Mouse (Mus musculus) megakaryocyte, embryonic 14.5 days (primary cell): ENCODE measurements around the gene Ldlrap1. TPM values are rescaled to one million over a fixed set of nuclear protein-coding genes. Genes with fewer than 3 reads are reported as not detected.
"Not testable (repeated sequence)": the region's sequence is repeated elsewhere in the genome, so short reads cannot be mapped to it uniquely, and the experiment has no call there.

Source experiments
- H3K27me3 ChIP-seq: replicated peaks from 2 replicates; pipeline ENCODE3; 2012; ENCODE audit warnings: inconsistent platforms
- H3K36me3 ChIP-seq: replicated peaks from 2 replicates; pipeline ENCODE3; 2012; ENCODE audit warnings: low read length, inconsistent platforms, mixed read lengths
- H3K4me1 ChIP-seq: 2 replicates; pipeline ENCODE4 v1.6.1; 2012; ENCODE audit warnings: inconsistent platforms
- H3K4me3 ChIP-seq: replicated peaks from 2 replicates; pipeline ENCODE3; 2012; ENCODE audit warnings: moderate library complexity, mild to moderate bottlenecking, inconsistent platforms
- H3K9me3 ChIP-seq: 2 replicates; pipeline ENCODE4 v1.6.1; 2012; ENCODE audit warnings: inconsistent platforms
- FLI1 ChIP-seq: IDR thresholded peaks from 2 replicates; pipeline ENCODE4 v1.6.1; 2012; ENCODE audit warnings: low read length, inconsistent platforms, mixed read lengths
- GATA1 ChIP-seq: IDR thresholded peaks from 3 replicates; pipeline ENCODE4 v1.6.1; 2012; ENCODE audit warnings: mixed read lengths, low read length, inconsistent platforms, borderline replicate concordance
- polyA plus RNA-seq: library from polyadenylated mRNA; stranded (reverse); fragments of >175 nt; gene quantifications from 2 replicates; pipeline ENCODE4 v1.2.3, GENCODE M21; 2012; ENCODE audit warnings: low replicate concordance; ENCODE audit not compliant: insufficient read depth

Gene Ldlrap1
- polyA plus RNA-seq, 1 experiment, result 17.8 TPM

DNA sequence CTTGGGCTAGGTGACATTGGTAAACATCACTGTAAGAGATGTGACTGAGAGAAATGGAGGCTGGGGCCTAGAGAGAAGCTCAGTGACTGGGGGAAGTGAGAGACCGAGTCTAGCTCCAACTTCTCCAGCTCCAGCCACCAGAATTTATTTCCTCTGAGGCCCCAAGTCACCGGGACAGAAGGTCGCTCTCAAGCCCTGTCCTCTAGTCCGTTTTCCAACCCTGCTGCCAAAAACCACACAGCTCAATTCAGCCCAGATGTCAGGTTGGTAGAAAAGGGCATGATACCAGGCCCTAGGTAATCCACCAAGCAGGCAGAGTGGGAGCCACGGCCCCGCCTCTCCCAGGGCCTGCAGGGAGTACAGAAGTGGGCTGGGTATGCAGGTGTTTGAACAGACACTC, 29.8 kb upstream of the Ldlrap1 start:
- no peaks in the 10 kb centered on the region for H3K9me3 ChIP-seq
- peaks cover 7% of the 10 kb centered on the region for H3K27me3 ChIP-seq
- TF ChIP-seq GATA1, result no peak
- no peak for TF ChIP-seq FLI1
- peaks cover 22% of the 10 kb centered on the region for H3K36me3 ChIP-seq
- no peak overlapping the region for H3K4me3 ChIP-seq
- H3K4me1 ChIP-seq, result peaks cover 42% of the 10 kb centered on the region

- H3K9me3 ChIP-seq, result no peaks in the 10 kb centered on the region
- H3K4me1 ChIP-seq, result peaks cover 42% of the 10 kb centered on the region
- H3K4me3 ChIP-seq, result no peak overlapping the region
- H3K27me3 ChIP-seq, result peaks cover 15% of the 10 kb centered on the region
- H3K36me3 ChIP-seq, result peaks cover 14% of the 10 kb centered on the region
- TF ChIP-seq GATA1 (no peak), FLI1 (no peak)
These were observed 28.9 kb upstream of the Ldlrap1 start for GRCm38 (mm10) chr4:134796581-134797361.

GRCm38 (mm10) chr4:134795819-134796485, 28.1 kb upstream of the Ldlrap1 start:
- H3K4me3 ChIP-seq, result peak overlapping the region; percentile 0

DNA sequence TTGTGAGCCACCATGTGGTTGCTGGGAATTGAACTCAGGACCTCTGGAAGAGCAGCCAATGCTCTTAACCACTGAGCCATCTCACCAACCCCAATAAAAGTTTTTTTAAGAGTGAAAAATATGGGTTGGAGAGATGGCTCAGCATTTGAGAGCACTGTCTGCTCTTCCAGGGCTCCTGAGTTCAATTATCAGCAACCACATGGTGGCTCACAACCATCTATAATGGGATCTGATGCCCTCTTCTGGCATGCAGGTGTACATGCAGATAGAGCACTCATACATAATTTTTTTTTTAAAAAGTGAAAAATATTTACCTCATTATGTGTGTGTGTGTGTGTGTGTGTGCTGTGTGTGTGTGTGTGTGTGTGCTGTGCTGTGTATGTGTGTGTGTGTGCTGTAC, 27.1 kb upstream of the Ldlrap1 start:
- H3K4me3 ChIP-seq, H3K9me3 ChIP-seq, H3K36me3 ChIP-seq: not testable (repeated sequence)
- H3K4me1 ChIP-seq, result peaks cover 37% of the 10 kb centered on the region
- peaks cover 31% of the 10 kb centered on the region for H3K27me3 ChIP-seq

More at GRCm38 (mm10) chr4:134795819-134796485, 28.1 kb upstream of the Ldlrap1 start:
- peaks cover 23% of the 10 kb centered on the region for H3K27me3 ChIP-seq
- H3K36me3 ChIP-seq, result peaks cover 6% of the 10 kb centered on the region
- peaks cover 42% of the 10 kb centered on the region for H3K4me1 ChIP-seq
- TF ChIP-seq FLI1, result no peak
- no peak for TF ChIP-seq GATA1
- no peaks in the 10 kb centered on the region for H3K9me3 ChIP-seq

DNA sequence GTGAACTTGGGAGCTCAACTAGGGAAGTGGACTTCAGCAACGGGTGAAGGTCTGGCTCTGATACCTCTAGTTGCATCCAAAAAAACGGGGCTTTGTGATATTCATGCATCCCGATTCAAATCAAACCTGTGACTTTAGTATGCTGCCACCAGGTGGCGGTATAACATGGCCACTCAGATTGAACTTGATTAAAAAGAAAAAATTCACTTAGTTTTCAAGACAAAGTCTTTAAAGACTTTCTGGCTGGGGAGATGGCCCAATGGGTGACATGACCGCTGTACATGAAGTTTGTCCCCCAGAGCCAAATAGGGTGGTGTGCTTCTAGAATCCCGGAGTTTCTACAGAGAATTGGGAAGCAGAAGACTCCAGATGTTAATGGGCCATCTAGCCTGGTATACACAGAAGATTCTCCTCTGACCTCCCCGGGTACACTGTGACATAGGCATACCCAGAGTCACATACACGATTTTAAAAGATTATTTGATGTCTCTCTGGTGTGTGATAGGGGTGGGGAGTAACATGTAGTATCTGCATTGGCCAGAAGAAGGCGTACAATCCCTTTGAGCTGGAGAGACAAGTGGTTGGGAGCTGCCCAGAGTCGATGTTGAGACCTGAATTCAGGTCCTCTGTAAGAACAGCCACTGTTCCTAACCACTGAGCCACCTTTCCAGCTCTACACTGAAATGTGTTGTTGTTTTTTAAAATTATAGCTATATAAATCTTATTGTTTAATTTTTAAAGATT, 25.6 kb upstream of the Ldlrap1 start:
- H3K4me3 ChIP-seq, result no peak overlapping the region
- H3K9me3 ChIP-seq, result peaks cover 6% of the 10 kb centered on the region; the same call in 1 of the 2 replicates
- TF ChIP-seq FLI1, result no peak
- TF ChIP-seq GATA1, result no peak
- H3K4me1 ChIP-seq, result peaks cover 24% of the 10 kb centered on the region
- peaks cover 39% of the 10 kb centered on the region for H3K27me3 ChIP-seq
- H3K36me3 ChIP-seq, result no peaks in the 10 kb centered on the region

DNA sequence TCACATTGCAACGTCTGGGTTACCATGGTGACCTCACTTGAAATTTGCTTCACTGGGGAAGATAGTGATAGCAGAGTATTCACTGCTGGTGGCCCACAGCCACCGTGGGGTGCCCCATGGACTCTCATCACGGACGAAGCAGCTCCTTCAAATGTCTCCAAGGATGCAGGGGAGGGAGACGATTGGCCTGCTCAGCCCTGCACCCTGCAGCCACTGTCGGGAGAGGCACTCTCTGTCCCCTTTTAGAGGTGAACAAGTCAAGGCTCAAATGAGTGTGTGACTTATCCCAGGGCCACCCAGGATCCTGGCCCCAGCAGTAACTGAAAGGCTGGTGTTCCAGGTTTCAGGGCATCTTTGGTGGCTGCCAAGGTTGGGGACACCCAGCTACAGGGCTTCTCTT, 23.9 kb upstream of the Ldlrap1 start:
- Histone ChIP-seq H3K27me3 (peaks cover 46% of the 10 kb centered on the region), H3K36me3 (no peaks in the 10 kb centered on the region), H3K4me3 (no peak overlapping the region), H3K4me1 (peaks cover 25% of the 10 kb centered on the region), H3K9me3 (peaks cover 6% of the 10 kb centered on the region; the same call in 1 of the 2 replicates)
- TF ChIP-seq GATA1 (no peak), FLI1 (no peak)

DNA sequence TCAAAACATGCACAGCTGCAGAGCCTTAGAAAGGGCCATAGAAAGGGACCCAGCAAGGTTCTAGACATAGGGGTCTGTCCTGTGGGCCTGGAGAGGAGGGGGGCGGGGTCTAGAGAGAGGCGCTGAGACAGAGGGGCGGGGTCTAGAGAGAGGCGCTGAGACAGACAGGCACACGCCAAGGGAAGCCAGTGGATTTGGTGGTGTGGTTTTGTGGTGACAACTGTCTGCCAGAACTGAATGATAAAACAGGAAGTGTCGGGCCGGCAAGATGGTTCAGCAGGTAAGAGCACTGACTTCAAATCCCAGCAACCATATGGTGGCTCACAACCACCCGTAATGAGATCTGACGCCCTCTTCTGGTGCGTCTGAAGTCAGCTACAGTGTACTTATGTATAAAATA, 19.1 kb upstream of the Ldlrap1 start:
- Histone ChIP-seq H3K4me3 (no peak overlapping the region), H3K9me3 (peaks cover 6% of the 10 kb centered on the region; the same call in 1 of the 2 replicates), H3K36me3 (no peaks in the 10 kb centered on the region), H3K4me1 (peaks cover 35% of the 10 kb centered on the region), H3K27me3 (peaks cover 53% of the 10 kb centered on the region)
- TF ChIP-seq GATA1 (no peak), FLI1 (no peak)

GRCm38 (mm10) chr4:134784701-134785100, 16.9 kb upstream of the Ldlrap1 start:
- H3K9me3 ChIP-seq, result peaks cover 6% of the 10 kb centered on the region; the same call in 1 of the 2 replicates
- TF ChIP-seq GATA1 (no peak), FLI1 (no peak)
- peaks cover 46% of the 10 kb centered on the region for H3K4me1 ChIP-seq
- no peaks in the 10 kb centered on the region for H3K36me3 ChIP-seq
- peaks cover 37% of the 10 kb centered on the region for H3K27me3 ChIP-seq
- no peak overlapping the region for H3K4me3 ChIP-seq

DNA sequence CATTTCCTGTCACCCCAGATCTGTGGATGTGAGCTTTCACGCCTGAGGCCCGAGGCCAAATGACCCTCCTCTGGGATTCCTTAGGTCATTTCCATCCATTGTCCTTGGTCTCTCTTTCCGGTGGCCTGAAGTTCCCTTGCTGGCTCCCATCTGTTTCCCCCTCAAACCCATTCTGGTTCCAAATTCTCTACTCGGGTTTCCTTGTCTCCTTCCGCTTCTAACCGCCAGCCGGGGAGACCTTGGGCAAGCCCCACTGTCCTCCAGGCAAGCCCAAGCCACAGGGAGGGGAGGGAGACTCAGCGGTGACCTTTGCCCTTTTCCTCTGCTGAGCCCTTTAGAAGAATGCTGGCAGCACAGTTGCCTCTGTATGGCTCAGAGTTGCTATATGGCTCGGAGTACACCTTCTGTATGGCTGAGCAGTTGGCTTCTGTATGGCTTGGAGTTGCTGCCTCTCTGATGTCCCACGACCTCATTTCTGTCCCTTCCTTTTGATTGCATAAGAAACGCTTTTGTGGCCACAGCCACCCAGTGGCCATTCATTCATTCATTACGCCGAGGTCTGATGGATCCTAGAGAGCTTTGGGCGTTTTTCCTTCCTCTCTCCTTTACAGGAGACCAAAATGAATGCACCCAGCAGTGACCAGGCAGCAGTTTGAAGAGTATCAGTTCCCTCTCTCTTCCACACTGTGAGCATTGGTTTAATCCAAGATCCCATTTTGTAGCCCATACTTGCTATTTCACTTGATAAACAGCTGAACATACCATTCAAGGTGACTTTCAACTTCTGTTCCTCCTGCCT, 11.5 kb upstream of the Ldlrap1 start:
- no peaks in the 10 kb centered on the region for H3K9me3 ChIP-seq
- H3K4me1 ChIP-seq, result peaks cover 58% of the 10 kb centered on the region
- peak overlapping the region; percentile 44 for H3K4me3 ChIP-seq
- no peaks in the 10 kb centered on the region for H3K36me3 ChIP-seq
- no peak for TF ChIP-seq GATA1
- no peak for TF ChIP-seq FLI1
- peaks cover 20% of the 10 kb centered on the region for H3K27me3 ChIP-seq

GRCm38 (mm10) chr4:134776246-134776645, 8.4 kb upstream of the Ldlrap1 start:
- peaks cover 74% of the 10 kb centered on the region for H3K4me1 ChIP-seq
- H3K36me3 ChIP-seq, result no peaks in the 10 kb centered on the region
- TF ChIP-seq FLI1 (no peak), GATA1 (no peak)
- H3K9me3 ChIP-seq, result no peaks in the 10 kb centered on the region
- H3K4me3 ChIP-seq, result no peak overlapping the region
- peaks cover 9% of the 10 kb centered on the region for H3K27me3 ChIP-seq
